Mouse (Mus musculus) forelimb bud, embryonic 11.5 days (tissue): ENCODE results near the gene Fgf15.
"Not testable (repeated sequence)": the region's sequence is repeated elsewhere in the genome, so short reads cannot be mapped to it uniquely, and the experiment has no call there.

Source experiments
- DNase-seq: peaks from one replicate; pipeline ENCODE4 v3.0.0-alpha.2; 2012; ENCODE audit warnings: low read depth, low spot score

Gene Fgf15

DNA sequence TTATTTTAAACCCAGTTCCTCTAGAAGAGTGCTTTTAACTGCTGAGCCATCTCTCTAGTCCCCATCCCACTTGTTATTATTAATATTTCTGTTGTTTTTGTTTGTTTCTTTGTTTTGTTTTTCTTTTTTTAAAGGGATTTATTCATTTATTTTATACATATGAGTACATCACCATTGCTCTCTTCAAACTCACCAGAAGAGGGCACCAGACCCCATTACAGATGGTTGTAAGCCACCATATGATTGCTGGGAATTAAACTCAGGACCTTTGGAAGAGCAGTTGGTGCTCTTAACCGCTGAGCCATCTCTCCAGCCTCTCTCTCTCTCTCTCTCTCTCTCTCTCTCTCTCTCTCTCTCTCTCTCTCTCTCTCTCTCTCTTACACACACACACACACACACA lies 5.7 kb upstream of the Fgf15 start:
- not testable (repeated sequence) for DNase-seq

DNA sequence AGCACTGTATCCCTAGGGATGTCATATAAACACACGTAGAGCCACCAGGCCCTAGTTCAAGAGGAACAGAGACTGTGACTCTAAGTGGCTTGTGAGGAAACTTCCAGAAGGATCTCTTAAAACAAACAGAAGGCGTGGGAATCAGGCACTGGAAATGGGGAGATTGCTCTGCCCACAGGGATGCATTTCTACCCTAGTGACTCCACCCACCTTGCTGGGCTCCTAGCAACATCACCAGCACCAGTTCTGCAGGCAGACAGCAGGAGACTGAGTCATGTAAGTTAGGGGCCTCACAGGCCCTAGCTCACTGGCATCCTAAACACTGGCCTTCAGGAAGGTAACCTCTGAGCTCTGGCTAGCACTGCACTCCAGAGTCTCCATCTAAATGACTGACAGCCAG lies 4.5 kb upstream of the Fgf15 start:
- no peak for DNase-seq

DNA sequence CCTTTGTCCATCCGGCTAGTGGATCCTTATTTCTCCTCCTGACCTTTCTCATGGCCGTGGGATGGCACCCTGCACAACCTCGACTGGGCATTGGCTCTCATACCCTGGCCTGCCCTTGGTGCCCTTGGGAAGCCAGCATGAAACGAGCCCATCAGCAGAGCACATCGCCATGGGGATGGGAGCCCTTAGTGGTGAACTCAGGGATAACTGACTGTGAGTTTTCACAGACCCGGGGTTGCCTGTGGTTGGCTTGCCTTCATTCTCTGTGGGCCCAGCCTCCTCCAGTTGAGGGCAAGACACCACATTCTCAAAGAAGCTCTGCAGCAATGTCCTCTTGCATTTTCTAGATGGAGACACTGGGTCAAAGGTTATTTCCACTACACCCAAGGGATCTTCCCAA lies 4.0 kb upstream of the Fgf15 start:
- DNase-seq = no peak

DNA sequence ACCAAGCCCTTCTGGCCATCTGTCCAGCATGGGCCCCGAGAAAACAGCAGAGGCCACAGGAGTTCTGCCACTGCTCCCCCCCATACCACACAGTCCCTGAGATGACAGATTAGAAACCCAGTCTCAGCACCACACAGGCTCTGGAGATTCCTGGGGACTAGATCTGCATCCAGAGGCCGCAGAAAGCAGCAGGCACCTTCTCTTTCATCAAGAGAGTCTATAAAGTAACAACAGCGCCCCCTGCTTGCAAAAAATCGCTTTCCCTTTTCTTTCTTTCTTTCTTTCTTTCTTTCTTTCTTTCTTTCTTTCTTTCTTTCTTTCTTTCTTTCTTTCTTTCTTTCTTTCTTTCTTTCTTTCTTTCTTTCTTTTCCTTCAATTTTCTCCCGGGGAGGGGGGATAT lies 2.1 kb upstream of the Fgf15 start:
- peak; percentile 59 for DNase-seq

DNA sequence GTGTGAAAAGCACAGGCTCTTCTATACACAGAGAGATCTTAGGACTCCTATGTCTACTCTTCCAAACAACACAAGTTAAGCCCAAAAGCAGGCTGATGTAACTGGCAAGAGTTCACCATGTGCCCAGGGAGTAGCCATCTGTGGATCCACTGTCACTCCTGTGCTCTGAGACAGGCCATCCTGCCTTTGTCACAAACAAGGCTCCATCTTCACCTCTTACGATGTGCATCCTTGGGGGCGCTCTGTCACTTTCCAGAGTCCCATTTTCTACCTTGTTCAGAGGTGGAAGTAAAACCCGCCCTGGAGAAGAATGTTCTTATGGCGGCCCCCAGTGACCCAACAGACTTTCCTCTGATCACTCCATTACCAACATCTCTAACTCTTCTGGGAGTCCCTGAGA lies 1.6 kb upstream of the Fgf15 start:
- no peak for DNase-seq

DNA sequence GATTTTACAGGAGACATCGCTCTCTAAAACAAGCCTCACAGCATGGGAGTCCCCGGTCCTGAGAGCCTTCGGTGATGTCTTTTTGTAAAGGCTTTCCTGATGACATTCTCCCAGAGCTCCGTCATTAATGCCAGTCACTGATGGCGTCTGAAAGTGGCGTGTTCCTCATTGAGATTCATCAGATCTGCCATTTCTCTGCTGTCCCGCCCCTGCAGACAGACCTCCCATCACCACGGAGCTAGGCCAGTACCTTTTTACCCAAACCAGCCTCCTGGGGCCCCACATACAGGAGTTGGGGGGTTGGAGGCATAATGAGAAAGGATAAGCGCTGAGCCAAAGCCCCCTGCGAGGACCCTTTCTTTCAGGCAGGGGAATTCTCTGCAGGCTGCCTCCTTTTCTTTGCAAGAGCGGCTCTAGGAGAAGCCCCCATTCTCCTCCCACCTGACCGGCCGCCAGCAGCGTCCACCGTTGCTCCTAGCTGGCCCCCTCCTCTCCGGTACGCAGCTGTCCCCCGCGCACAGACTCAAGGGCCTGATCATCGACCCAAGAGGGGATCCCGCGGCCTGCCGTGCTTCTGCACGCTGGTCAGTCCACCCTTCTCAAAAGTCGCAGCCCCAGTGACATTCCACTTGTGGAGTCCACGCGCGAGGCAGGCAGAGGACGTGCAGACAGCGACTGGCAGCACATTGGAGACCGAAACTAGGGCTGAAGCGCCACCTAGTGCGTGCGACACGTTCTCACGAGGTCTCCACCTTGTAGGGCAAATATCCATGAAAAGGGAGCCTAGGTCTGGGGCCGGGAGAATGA lies 823 bp upstream of the Fgf15 start:
- DNase-seq = peak; percentile 81

DNA sequence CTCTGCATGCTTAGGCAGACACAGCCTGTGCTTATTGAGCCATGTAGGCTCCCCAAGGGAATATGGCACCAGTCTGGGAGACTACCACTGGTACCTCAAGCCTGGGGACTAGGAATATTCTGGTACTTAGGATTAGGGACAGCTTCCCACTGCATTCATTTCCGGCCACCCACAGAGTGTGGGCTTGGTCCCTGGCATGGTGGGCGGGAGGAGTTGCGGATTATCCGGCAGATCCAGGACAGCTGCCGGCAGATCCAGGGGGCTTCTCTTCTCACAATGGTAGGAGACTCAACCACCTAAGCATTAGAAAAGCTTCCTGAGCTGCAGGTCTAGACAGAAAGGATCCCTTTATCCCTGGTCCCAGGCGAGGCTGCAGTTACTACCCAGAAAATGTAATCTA lies 2.2 kb downstream of the Fgf15 start:
- DNase-seq = no peak

DNA sequence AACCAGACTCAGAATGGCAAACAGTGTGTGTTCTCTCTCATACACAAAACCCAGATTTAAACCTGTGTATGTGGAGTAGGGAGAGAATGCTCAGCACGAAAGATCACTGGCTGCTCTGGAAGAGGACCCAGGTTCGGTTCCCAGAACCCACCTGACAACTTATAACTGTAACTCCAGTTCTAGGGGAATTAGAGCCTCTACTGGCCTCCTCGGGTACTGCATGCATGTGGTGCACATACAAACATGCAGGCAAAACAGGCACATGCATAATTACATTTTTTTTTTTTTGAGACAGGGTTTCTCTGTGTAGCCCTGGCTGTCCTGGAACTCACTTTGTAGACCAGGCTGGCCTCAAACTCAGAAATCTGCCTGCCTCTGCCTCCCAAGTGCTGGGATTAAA lies 9.2 kb downstream of the Fgf15 start:
- not testable (repeated sequence) for DNase-seq

DNA sequence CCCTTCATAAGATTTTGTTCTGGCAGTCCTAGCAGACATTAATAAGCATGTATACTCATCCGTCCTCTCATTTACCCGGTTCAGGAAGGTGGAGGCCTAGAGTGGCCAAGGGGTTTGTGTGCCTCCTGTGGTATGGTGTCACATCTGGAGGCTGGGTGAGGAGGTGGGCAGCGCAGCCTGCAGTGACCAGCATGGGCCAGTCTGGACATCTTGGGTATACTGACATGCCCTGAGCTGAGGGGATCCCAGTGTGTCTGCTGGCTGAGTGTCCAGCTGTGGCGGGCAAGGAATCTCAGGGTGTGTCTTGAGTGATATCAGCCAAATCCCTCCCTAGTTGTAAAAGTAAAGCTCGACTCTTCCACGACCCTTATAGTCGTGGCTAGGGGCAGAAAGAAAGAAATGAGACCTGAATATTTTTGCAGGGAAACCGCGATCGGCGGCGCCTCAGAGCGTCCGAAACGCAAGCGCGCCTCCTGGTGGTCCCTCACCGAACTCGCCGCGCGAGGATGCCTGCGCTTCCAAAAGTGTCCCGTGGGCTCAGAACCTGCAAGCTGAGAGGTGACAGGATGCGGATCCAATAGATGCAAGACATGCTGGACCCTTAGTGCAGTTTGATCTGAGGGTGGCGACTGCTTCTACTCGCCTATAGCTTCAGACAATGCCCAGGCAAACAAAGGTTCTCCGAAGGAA lies 10.5 kb downstream of the Fgf15 start:
- DNase-seq = peak; percentile 80

DNA sequence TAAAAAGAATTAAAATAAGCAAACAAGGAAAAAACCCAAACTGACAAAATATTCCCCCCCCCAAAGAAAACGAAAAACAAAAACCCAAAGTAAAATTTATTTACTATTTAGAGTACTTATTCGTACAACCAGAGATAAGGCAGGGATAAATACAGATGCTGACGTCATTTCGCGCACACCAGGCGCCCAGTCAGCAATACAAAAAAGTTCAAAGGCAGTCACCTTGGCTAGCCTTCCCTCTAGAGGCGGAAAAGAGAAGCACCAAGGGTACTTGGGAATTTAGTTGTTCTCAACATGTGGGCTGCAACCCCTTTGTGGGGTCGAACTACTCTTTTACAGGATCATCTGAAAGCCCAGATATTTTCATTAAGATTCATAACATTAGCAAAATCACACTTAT lies 11.5 kb downstream of the Fgf15 start:
- no peak for DNase-seq

DNA sequence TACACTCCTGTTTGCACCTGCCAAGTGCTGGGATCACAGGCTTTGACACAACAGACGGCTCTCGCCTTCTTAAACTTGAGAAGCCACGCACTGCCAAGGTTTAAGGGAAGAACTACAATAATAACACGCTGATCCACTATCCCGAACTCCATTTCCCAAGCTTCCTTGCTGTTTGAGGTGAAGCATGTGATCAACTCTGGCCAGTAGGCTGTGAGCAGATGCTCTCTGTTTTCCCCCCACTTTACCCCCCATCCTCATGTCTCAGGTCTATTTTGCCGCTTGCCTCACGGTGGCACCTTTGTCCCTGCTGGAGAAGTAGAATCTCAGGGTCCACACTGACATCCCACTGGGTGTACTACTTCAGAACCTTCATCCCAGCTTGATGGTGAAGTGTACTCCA lies 12.4 kb downstream of the Fgf15 start:
- DNase-seq = no peak

DNA sequence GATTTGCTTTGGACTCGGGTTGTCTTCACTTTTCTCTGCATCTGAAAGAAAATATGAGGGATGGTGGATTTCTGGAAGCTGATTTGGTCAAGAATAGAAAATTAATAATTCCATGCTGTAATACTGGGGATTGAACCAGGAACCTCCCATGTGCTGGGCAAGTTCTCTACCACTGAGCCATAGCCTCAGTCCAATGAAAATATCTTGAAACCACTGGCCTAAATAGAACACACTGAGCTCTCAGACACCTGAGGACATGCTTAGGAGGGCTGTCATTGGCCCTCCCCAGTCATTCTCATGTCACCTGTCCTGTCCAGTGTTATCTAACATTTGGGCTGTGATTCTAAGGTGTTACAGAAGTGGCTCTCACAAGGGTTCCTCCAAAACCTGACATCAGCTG lies 14.8 kb downstream of the Fgf15 start:
- no peak for DNase-seq

DNA sequence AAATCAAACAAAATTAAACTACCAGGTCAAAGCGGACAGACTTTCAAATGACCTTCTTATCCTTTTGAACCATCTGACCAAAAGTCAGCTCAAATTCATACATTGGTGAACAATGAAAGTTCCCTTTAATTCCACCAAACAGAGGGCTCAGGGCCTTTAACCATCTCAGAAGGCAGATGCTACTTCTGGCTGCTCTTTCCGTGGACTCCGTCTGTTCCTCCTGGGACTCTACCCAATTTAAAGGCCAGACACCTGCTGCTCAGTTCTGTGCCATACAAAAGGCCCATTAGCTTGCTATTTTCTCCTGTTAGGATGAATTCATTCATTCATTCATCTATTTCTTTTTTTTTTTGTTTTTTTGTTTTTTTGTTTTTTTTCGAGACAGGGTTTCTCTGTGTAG lies 16.6 kb downstream of the Fgf15 start:
- DNase-seq = no peak

DNA sequence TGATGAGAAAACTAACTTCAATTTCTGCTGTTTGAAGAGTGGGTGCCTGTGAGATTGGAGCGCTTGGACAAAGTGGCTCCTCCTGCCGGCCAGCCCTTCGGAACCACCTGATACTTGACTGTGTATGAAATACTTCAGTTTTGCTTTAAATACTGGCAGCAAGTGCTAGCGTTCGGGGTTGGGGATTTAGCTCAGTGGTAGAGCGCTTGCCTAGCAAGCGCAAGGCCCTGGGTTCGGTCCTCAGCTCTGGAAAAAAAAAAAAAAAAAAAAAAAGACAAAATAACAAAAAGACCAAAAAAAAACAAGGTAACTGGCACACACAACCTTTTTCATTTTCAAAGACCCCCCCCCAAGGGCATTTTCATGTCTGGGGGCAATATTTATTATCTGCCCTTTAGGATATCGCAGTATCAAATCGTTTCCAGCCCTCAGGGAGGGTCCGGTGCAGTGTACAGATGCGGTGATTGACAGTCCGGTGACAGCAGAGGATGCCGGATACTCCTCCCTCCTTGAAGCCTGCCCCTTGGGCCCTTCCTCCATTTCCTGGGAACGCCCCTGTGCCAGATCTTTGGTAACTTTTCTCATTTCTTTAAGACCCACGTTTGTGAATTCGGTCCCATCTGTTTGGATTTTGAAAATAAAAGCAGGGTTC lies 18.1 kb downstream of the Fgf15 start:
- DNase-seq = peak; percentile 61

DNA sequence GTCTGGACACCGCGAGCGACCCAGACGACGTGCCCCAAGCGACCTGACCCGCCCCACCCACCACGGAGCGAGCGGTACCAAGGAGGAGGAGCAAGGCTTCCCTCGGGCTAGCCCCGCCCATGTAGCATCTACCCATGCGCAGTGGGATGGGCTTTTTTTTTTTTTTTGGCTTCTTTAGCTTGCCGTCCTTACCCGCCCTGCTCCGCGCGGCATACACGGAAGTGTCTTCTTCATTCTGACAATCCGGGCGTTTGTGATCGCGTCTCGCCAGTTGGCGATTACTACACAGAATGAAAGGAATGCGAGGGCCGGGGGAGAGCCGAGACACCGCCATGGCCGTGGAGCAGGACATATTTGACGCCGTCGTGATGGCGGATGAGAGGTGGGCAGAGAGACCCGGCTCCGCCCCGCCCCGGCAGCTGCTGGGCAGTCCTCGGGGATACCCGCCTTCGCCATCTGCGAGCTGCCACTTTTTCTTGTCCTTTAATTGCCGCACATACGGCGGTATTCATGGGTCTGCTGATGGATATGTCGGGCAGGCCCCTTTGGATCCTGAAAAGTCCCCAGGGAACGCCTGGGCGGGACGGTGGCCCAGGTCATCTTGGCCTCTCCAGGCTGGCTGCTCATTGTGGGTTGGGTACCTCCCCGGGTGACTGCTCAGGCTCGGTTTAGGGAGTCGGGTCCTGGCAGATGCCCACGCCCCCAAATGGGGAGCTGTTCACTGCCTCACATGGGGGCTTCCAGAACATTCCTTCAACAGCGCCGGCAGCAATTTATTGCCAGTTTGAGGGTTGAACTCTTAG lies 18.8 kb downstream of the Fgf15 start, which contains the start of gene LTO1:
LTO1 (plus strand) TSS at position 153 of the 803 bp plus-strand sequence.
- peak; percentile 92 for DNase-seq

DNA sequence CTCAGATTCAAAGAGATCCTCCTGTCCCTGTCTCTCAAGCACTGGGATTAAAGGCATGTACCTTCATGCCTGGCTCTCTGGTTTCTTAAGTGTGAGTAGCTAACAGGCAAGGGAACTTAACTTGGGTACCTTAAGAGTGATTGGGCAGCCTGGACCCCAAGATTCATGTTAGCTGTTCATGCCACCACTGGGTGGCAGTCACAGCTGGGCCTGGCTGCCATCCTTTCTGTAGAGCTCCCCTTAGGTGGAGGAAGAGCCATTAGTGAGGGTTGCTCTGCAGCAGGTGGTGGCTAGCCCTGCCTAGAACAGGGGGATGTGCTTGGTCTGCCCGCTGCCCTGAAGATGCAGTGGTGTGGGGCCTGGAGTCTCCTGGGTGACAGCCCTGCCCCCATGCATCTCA lies 22.5 kb downstream of the Fgf15 start:
- no peak for DNase-seq

DNA sequence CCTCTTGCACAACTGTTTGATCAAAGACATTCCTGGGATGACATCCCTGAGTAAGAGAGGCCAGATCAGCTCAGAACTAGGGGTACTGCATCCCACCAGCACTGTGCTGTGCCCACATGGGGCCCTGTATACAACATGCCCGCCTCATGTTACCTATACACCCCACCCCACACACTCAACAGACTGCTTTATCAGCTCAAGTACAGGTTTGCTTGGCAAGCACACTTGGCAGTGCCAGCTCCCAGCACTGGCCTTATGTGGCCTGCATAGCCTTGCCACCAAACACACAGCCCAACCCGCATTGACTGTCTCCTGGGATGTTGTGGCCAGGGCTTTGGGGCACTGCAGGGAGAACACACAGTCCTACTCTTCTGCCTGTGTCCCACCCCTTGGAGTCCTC lies 31.3 kb downstream of the Fgf15 start:
- no peak for DNase-seq

DNA sequence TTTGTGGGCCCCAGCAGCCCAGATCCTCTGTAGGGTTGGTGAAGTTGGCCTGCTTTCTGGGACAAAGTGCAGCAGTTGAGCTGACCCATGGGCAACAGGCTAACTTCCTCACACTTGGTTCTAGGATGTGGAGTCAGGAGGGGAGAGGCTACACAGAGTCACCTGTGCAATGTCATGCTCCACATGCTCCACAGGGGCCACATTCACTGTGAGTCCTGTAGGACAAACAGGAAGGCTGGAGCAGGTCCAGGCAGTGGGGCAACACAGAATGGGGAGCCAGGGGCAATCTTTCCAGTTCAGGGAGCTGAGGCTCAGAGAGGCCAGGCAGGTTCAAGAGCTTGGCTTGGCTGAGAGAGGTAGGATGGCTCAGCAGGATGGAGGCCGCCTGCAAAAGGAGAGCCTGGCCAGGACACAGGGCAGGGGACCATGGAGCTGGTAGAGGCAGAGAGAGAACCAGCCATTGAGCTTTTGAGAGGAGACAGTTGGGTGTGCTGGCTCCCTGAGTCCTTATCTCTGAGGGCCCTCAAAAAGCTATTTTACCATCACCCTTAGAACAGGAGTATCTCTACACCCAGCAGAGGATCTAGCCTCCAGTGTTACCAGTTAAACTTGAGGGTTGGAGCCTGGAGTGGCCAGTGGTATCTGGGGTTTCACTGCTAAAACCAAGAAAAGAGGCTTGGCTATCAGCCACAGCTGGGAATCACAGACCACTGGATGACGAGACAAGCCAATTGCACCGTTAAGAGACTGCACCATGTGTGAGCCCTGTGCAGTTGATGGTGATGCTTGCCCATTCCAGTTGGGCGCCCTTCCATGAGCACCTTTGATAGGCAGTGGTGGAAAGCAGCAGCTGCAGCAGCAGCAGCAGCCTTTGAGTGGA lies 31.9 kb downstream of the Fgf15 start:
- DNase-seq = no peak

DNA sequence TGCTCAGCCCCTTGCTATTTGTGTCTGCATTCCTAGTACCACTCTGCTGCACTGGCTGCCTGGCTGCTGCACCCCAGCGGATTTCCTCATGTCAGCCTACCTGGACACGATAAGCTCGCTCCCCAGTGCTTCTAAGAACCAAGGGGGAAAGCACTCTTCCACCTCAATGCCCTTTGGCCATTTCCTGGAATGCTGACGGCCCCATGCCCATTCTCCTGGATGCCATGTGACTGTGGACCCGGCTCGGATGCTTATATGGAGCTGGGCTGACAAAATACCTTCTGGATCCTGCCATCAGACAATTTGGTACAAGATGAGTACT lies 32.5 kb downstream of the Fgf15 start:
- no peak for DNase-seq

DNA sequence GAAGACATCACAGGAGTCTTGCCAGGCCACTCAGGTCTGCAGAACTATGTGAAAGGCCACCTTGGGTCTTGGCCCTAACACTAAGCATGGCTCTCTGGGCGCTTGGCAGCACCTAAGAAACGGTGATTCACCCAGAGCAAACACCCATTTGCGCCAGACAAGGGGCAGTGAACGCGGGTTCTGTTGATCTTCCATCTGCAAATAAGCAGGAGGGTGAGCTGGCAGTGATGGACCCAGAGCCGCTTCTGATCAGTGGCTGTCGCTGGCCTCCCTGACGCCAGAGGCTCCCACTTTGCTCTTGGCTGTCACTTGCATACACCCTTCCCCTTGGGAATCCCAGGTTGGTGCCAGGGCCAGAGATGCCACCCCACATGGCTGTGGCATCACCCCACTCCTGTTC lies 33.2 kb downstream of the Fgf15 start:
- DNase-seq = no peak

DNA sequence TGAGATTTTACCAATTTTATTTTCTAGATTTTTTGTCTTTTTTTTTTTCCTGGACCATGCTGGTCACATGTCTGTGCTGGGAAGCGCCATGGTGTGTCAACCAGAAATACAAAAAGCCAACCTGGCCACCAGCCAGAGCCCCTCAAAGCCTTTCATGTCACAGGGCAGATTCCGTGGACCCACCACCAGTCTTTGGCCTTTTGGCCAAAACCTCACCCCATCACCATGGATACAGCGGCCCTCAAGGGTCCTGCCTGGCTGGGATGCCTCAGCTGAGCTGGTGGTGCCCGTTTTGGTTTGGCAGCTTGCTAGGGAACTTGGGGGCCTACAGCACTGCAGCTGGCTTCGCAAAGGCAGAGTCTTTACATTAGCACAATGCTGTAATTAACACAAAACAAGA lies 33.6 kb downstream of the Fgf15 start:
- DNase-seq = no peak
